Mouse (Mus musculus) ES-Bruce4 (cell line): ENCODE data around the gene Angptl4. TPM values are rescaled to one million over a fixed set of nuclear protein-coding genes. Genes with fewer than 3 reads are reported as not detected.

ENCODE experiments used
- H3K27ac ChIP-seq: 2 replicates; pipeline ENCODE4 v1.5.1; 2012; ENCODE audit warnings: low read length, inconsistent platforms; ENCODE audit not compliant: insufficient read depth
- H3K27me3 ChIP-seq: 2 replicates; pipeline ENCODE4 v1.6.1; 2012; ENCODE audit warnings: mild to moderate bottlenecking, low read length, inconsistent platforms; ENCODE audit not compliant: control insufficient read depth, poor library complexity, insufficient read depth, severe bottlenecking
- H3K36me3 ChIP-seq: 2 replicates; pipeline ENCODE4 v1.6.1; 2012; ENCODE audit warnings: inconsistent platforms, mild to moderate bottlenecking, low read length, moderate library complexity; ENCODE audit not compliant: control insufficient read depth, poor library complexity, insufficient read depth, severe bottlenecking
- H3K4me1 ChIP-seq: one replicate; pipeline ENCODE4 v1.8.1; 2011; ENCODE audit warnings: low read length; ENCODE audit not compliant: control insufficient read depth, insufficient read depth
- H3K4me3 ChIP-seq: 2 replicates; pipeline ENCODE4 v1.5.1; 2011; ENCODE audit warnings: low read depth, mild to moderate bottlenecking, low read length
- H3K9ac ChIP-seq: 2 replicates; pipeline ENCODE4 v1.6.1; 2012; ENCODE audit warnings: low read depth, mild to moderate bottlenecking, inconsistent platforms; ENCODE audit not compliant: poor library complexity, severe bottlenecking
- H3K9me3 ChIP-seq: replicated peaks from 2 replicates; pipeline ENCODE4 v1.6.1; 2012; ENCODE audit warnings: mild to moderate bottlenecking, low read length, inconsistent platforms; ENCODE audit not compliant: control insufficient read depth, poor library complexity, insufficient read depth, severe bottlenecking
- CTCF ChIP-seq: IDR thresholded peaks from one replicate; pipeline ENCODE4 v1.8.1; 2011; ENCODE audit warnings: low read depth, low read length
- EP300 ChIP-seq: IDR thresholded peaks from 2 replicates; pipeline ENCODE4 v1.6.1; 2011; ENCODE audit warnings: low read depth, low read length; ENCODE audit not compliant: insufficient read depth
- POLR2A ChIP-seq: IDR thresholded peaks from one replicate; pipeline ENCODE4 v1.8.1; 2011; ENCODE audit warnings: low read length; ENCODE audit not compliant: insufficient read depth
- polyA plus RNA-seq: library from polyadenylated mRNA; stranded (reverse); fragments of >200 nt; gene quantifications from 2 replicates; pipeline ENCODE4 v1.2.4, GENCODE M21; 2011; ENCODE audit warnings: low read depth; ENCODE audit not compliant: missing spikeins, insufficient read depth, insufficient read length

Angptl4 gene
- polyA plus RNA-seq, 1 experiment = 3.6 TPM

- Histone ChIP-seq H3K9me3 (no peaks in the 10 kb centered on the region), H3K9ac (no peak overlapping the region), H3K4me3 (no peak overlapping the region), H3K4me1 (peaks cover 10% of the 10 kb centered on the region), H3K36me3 (peaks cover 17% of the 10 kb centered on the region), H3K27me3 (no peaks in the 10 kb centered on the region), H3K27ac (no peak overlapping the region)
- TF ChIP-seq EP300 (no peak), POLR2A (no peak), CTCF (no peak)
Observed at GRCm38 (mm10) chr17:33779967-33780295, 1.7 kb downstream of the Angptl4 start.

DNA sequence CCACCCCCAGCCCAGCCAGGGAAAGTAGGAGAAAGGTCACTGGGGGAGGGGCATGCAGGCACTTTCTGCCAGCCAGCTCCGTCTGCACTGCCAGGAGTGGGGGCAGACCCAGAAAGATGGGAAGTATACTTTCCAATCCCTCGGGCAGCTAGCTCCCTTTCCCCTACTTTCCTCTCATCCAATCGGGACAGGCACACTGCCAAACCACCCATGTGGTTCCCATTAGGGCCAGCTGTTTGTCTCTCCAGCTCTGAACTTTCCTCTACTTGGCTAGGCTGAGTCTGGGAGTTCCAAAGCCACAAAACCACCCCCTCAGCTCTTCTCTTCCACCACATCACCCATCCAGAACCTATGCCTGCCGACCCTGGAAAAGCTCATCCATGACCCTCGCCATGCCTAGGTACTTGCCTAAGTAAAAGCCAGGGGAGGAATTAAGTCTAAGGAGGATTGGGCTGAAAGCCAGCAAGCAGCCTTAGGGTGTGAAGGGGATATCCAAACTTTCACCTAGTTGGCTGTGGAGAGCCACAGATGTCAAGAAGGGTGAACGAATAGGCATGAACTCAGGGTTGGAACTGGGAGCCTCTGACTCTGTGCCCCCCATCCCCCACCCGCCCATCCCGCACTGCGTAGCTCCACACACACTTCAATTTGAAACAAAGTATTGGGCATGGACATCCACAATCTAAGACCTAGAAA is 2.2 kb downstream of the Angptl4 start:
- H3K9ac ChIP-seq = no peak overlapping the region

GRCm38 (mm10) chr17:33775287-33775686 is 6.3 kb downstream of the Angptl4 start:
- H3K9me3 ChIP-seq = no peaks in the 10 kb centered on the region

More for the DNA sequence above, 2.2 kb downstream of the Angptl4 start:
- no peak overlapping the region for H3K27ac ChIP-seq
- H3K27me3 ChIP-seq = no peaks in the 10 kb centered on the region
- peaks cover 10% of the 10 kb centered on the region for H3K4me1 ChIP-seq
- H3K36me3 ChIP-seq = peaks cover 21% of the 10 kb centered on the region
- TF ChIP-seq CTCF (no peak), POLR2A (no peak), EP300 (no peak)
- no peaks in the 10 kb centered on the region for H3K9me3 ChIP-seq
- no peak overlapping the region for H3K4me3 ChIP-seq

GRCm38 (mm10) chr17:33774573-33775155 is 7.0 kb downstream of the Angptl4 start:
- Histone ChIP-seq H3K27ac (no peak overlapping the region), H3K27me3 (no peaks in the 10 kb centered on the region; the same call in 1 of the 2 replicates), H3K4me1 (peaks cover 7% of the 10 kb centered on the region), H3K36me3 (peaks cover 21% of the 10 kb centered on the region), H3K9ac (no peak overlapping the region), H3K9me3 (no peaks in the 10 kb centered on the region), H3K4me3 (no peak overlapping the region)
- TF ChIP-seq CTCF (no peak), EP300 (no peak), POLR2A (no peak)

More at GRCm38 (mm10) chr17:33775287-33775686, 6.3 kb downstream of the Angptl4 start:
- Histone ChIP-seq H3K4me1 (peaks cover 7% of the 10 kb centered on the region), H3K27ac (no peak overlapping the region), H3K9ac (no peak overlapping the region), H3K36me3 (peaks cover 21% of the 10 kb centered on the region), H3K27me3 (no peaks in the 10 kb centered on the region; the same call in 1 of the 2 replicates), H3K4me3 (no peak overlapping the region)
- TF ChIP-seq CTCF (no peak), EP300 (no peak), POLR2A (no peak)

DNA sequence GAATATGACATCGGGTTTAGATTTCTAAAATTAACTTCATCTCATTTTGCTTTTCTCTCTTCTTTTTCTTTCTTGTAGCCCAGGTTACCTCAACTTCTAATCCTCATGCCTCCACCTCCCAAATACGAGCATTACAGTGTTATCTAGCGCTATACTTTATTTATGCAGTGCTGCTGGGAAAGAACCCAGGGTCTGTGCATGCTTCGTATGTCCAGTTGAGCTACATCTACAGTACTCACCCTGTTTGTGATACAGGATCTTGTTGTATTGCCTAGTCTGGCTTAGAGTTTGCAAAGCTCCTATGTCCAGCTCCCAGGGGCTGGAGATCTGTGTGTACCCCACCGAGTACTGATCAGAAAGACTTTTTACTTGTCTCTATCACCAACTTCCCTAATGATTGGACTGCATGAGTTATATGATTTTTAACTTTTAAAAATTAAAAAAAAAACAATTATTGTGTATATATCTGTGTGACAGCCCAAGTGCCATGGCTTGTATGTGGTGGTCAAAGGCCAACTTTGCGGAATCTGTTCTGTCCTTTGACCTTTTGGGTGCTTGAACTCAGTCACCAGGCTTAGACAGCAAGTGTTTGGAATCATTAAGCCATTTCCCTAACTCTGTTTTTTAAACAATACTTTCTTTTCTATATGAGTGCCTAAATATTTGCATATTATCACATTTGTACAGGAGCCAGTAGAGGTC is 7.6 kb downstream of the Angptl4 start:
- H3K27me3 ChIP-seq = no peaks in the 10 kb centered on the region; the same call in 1 of the 2 replicates
- no peak overlapping the region for H3K27ac ChIP-seq
- no peaks in the 10 kb centered on the region for H3K9me3 ChIP-seq
- TF ChIP-seq POLR2A = no peak
- H3K4me3 ChIP-seq = no peak overlapping the region
- peaks cover 3% of the 10 kb centered on the region for H3K4me1 ChIP-seq
- H3K36me3 ChIP-seq = peaks cover 21% of the 10 kb centered on the region
- H3K9ac ChIP-seq = no peak overlapping the region

- Histone ChIP-seq H3K4me1 (no peaks in the 10 kb centered on the region), H3K9ac (no peak overlapping the region), H3K27ac (no peak overlapping the region), H3K36me3 (peaks cover 21% of the 10 kb centered on the region), H3K9me3 (no peaks in the 10 kb centered on the region), H3K27me3 (no peaks in the 10 kb centered on the region; the same call in 1 of the 2 replicates), H3K4me3 (no peak overlapping the region)
- TF ChIP-seq CTCF (no peak), POLR2A (no peak), EP300 (no peak)
Observed at GRCm38 (mm10) chr17:33773426-33773825, 8.2 kb downstream of the Angptl4 start.
